Mouse (Mus musculus): Measurements from ENCODE around the gene Tmigd3. TPM values are rescaled to one million over a fixed set of nuclear protein-coding genes. Genes with fewer than 3 reads are reported as not detected.

The Tmigd3 gene
- total RNA-seq (2014; rRNA removed; ENCODE audit: low replicate concordance): not detected in 2 replicates
- 0.33 and 0.44 TPM in 2 replicates for polyA plus RNA-seq (2015; fragmentation: Nextera tagmentation; extraction: Ambion mirVana)

DNA sequence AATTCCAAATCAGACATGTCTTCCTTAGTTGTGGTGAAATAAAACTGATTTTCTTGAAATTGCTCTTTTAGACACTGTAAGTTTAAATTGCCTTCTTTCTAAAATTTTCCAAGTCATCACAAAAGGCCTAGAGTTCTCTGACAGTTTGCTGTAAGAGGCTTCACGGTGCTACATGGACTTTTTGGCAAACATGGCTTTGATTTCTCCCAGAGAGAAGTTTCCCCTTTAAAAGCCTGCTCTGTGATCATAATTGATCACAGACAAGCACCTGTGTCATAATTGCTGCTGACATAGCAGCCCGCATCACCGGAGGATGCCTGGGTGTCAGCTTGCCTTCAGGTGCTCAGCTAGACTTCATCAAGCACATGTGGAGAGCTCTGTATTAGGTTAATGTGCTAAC is at the start of gene Tmigd3, which contains the start of gene Adora3:
Gene Tmigd3, plus strand, starts transcription at position 346 of the 400 bp plus-strand sequence.
Gene Adora3, plus strand, starts transcription at position 301 of the 400 bp plus-strand sequence.
- no peaks in the 10 kb centered on the region for H3K27me3 ChIP-seq (ENCODE audit: control insufficient read depth, insufficient read depth, low read length)
- WGBS: 88% methylated on average over 3 of the region's 3 CpGs

DNA sequence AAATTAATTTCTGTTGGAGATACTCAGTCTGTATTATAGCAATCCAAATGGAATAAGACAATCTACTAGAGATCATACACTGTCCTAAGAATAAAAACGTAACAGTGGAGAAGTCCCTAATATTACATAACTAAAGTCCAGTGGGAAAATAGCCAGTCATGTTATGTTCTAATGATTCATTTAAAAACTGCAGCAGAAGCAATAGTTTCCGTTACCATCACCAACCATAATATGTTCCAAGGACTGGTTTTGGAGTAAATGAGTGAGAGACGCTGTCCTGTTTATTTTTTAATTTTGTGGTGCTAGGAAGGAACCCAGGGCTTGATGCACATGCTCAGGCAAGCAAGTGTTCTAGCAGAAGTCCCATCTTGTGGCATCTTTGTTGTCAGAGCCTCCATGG is 49.2 kb upstream of the Tmigd3 start:
- H3K4me2 ChIP-seq (ENCODE audit: low read depth, low read length): no peak overlapping the region
- no peak overlapping the region for H3K9ac ChIP-seq (replicated peaks; ENCODE audit: low read depth, low read length)
- H3K27ac ChIP-seq (ENCODE audit: low read depth): no peak overlapping the region
- TF ChIP-seq EP300 (IDR thresholded peaks at IDR 0.05; ENCODE audit: low read depth) (no peak), CTCF (IDR thresholded peaks at IDR 0.05; ENCODE audit: low read depth) (no peak)
- no peaks in the 10 kb centered on the region for H3K36me3 ChIP-seq (replicated peaks; ENCODE audit: control insufficient read depth, insufficient read depth, low read length)
- H3K4me3 ChIP-seq (ENCODE audit: low read depth, low read length): no peak overlapping the region
- peaks cover 23% of the 10 kb centered on the region for H3K4me1 ChIP-seq (ENCODE audit: control insufficient read depth, insufficient read depth)
- 87% methylated on average over 3 of the region's 3 CpGs for WGBS
- peaks cover 35% of the 10 kb centered on the region for H3K27me3 ChIP-seq (ENCODE audit: control insufficient read depth, insufficient read depth, low read length)
- no peak for DNase-seq (ENCODE audit: low spot score)
- H3K9me3 ChIP-seq (replicated peaks; ENCODE audit: control insufficient read depth, low read length): no peaks in the 10 kb centered on the region
- ATAC-seq (ENCODE audit: insufficient read depth, low read depth): no peak

More for the DNA sequence above, at the start of gene Tmigd3, which contains the start of gene Adora3:
- no peak for TF ChIP-seq EP300 (IDR thresholded peaks at IDR 0.05; ENCODE audit: low read depth)
- TF ChIP-seq CTCF (IDR thresholded peaks at IDR 0.05; ENCODE audit: low read depth): no peak
- ATAC-seq (ENCODE audit: insufficient read depth, low read depth) (no peak), DNase-seq (ENCODE audit: low spot score) (no peak)
- H3K9me3 ChIP-seq (replicated peaks; ENCODE audit: control insufficient read depth, low read length): no peaks in the 10 kb centered on the region
- H3K4me3 ChIP-seq (ENCODE audit: low read depth, low read length): no peak within 1 kb of the TSS
- H3K4me1 ChIP-seq (ENCODE audit: control insufficient read depth, insufficient read depth): peaks cover 19% of the 10 kb centered on the region; the same call in 1 of the 2 replicates
- H3K9ac ChIP-seq (replicated peaks; ENCODE audit: low read depth, low read length): no peak within 1 kb of the TSS
- H3K36me3 ChIP-seq (replicated peaks; ENCODE audit: control insufficient read depth, insufficient read depth, low read length): no peaks in the 10 kb centered on the region
- H3K27ac ChIP-seq (ENCODE audit: low read depth): no peak within 1 kb of the TSS
- H3K4me2 ChIP-seq (ENCODE audit: low read depth, low read length): no peak within 1 kb of the TSS

GRCm38 (mm10) chr3:105823609-105824008 is 47.1 kb upstream of the Tmigd3 start:
- H3K27me3 ChIP-seq (ENCODE audit: control insufficient read depth, insufficient read depth, low read length): peaks cover 19% of the 10 kb centered on the region
- no peaks in the 10 kb centered on the region for H3K36me3 ChIP-seq (replicated peaks; ENCODE audit: control insufficient read depth, insufficient read depth, low read length)
- H3K9ac ChIP-seq (replicated peaks; ENCODE audit: low read depth, low read length): no peak overlapping the region
- H3K4me2 ChIP-seq (ENCODE audit: low read depth, low read length): no peak overlapping the region
- DNase-seq (ENCODE audit: low spot score): no peak
- TF ChIP-seq EP300 (IDR thresholded peaks at IDR 0.05; ENCODE audit: low read depth): no peak
- no peak for TF ChIP-seq CTCF (IDR thresholded peaks at IDR 0.05; ENCODE audit: low read depth)
- H3K9me3 ChIP-seq (replicated peaks; ENCODE audit: control insufficient read depth, low read length): no peaks in the 10 kb centered on the region
- H3K4me3 ChIP-seq (ENCODE audit: low read depth, low read length): no peak overlapping the region
- no peak for ATAC-seq (ENCODE audit: insufficient read depth, low read depth)
- H3K4me1 ChIP-seq (ENCODE audit: control insufficient read depth, insufficient read depth): peaks cover 20% of the 10 kb centered on the region
- H3K27ac ChIP-seq (ENCODE audit: low read depth): no peak overlapping the region

- Histone ChIP-seq H3K36me3 (replicated peaks; ENCODE audit: control insufficient read depth, insufficient read depth, low read length) (no peaks in the 10 kb centered on the region), H3K4me3 (ENCODE audit: low read depth, low read length) (no peak overlapping the region), H3K27ac (ENCODE audit: low read depth) (no peak overlapping the region; the same call in 1 of the 2 replicates), H3K4me2 (ENCODE audit: low read depth, low read length) (no peak overlapping the region), H3K9ac (replicated peaks; ENCODE audit: low read depth, low read length) (no peak overlapping the region), H3K27me3 (ENCODE audit: control insufficient read depth, insufficient read depth, low read length) (peaks cover 15% of the 10 kb centered on the region), H3K9me3 (replicated peaks; ENCODE audit: control insufficient read depth, low read length) (no peaks in the 10 kb centered on the region), H3K4me1 (ENCODE audit: control insufficient read depth, insufficient read depth) (peaks cover 20% of the 10 kb centered on the region)
- 31% methylated on average over 5 of the region's 5 CpGs for WGBS
- ATAC-seq (ENCODE audit: insufficient read depth, low read depth): no peak
- TF ChIP-seq EP300 (IDR thresholded peaks at IDR 0.05; ENCODE audit: low read depth): no peak
- TF ChIP-seq CTCF (IDR thresholded peaks at IDR 0.05; ENCODE audit: low read depth): no peak
- DNase-seq (ENCODE audit: low spot score): no peak
Measured at GRCm38 (mm10) chr3:105824103-105824502, 46.6 kb upstream of the Tmigd3 start.

GRCm38 (mm10) chr3:105824704-105825103 is 46.0 kb upstream of the Tmigd3 start:
- Histone ChIP-seq H3K9me3 (replicated peaks; ENCODE audit: control insufficient read depth, low read length) (no peaks in the 10 kb centered on the region), H3K27me3 (ENCODE audit: control insufficient read depth, insufficient read depth, low read length) (peaks cover 10% of the 10 kb centered on the region), H3K36me3 (replicated peaks; ENCODE audit: control insufficient read depth, insufficient read depth, low read length) (no peaks in the 10 kb centered on the region), H3K4me3 (ENCODE audit: low read depth, low read length) (no peak overlapping the region), H3K4me2 (ENCODE audit: low read depth, low read length) (no peak overlapping the region), H3K9ac (replicated peaks; ENCODE audit: low read depth, low read length) (no peak overlapping the region), H3K4me1 (ENCODE audit: control insufficient read depth, insufficient read depth) (peaks cover 20% of the 10 kb centered on the region), H3K27ac (ENCODE audit: low read depth) (no peak overlapping the region; the same call in 1 of the 2 replicates)
- no peak for TF ChIP-seq CTCF (IDR thresholded peaks at IDR 0.05; ENCODE audit: low read depth)
- TF ChIP-seq EP300 (IDR thresholded peaks at IDR 0.05; ENCODE audit: low read depth): no peak
- DNase-seq (ENCODE audit: low spot score) (no peak), ATAC-seq (ENCODE audit: insufficient read depth, low read depth) (no peak)
- WGBS: 41% methylated on average over 2 of the region's 2 CpGs
